Mouse (Mus musculus) heart, embryonic 13.5 days (tissue): ENCODE measurements around the gene Psmb9. TPM values are rescaled to one million over a fixed set of nuclear protein-coding genes. Genes with fewer than 3 reads are reported as not detected.

Experiments
- ATAC-seq: fragments of 200-750 bp; cut with Nextera tagmentation; 2 replicates; pipeline ENCODE4 v1.8.0; 2017; ENCODE audit warnings: moderate TSS enrichment; ENCODE audit not compliant: insufficient number of reproducible peaks, low FRiP score, low TSS enrichment; ENCODE audit errors: extremely low read depth
- H3K27ac ChIP-seq: fragments of 300-500 bp; sonication (generic); replicated peaks from 2 replicates; pipeline ENCODE4 v1.5.1; 2015; ENCODE audit warnings: moderate library complexity, mild to moderate bottlenecking, inconsistent platforms
- H3K27me3 ChIP-seq: fragments of 300-500 bp; sonication (generic); replicated peaks from 2 replicates; pipeline ENCODE4 v1.6.1; 2015; ENCODE audit warnings: mild to moderate bottlenecking, inconsistent platforms
- H3K36me3 ChIP-seq: fragments of 300-500 bp; sonication (generic); 2 replicates; pipeline ENCODE4 v1.6.1; 2015; ENCODE audit warnings: mild to moderate bottlenecking, inconsistent platforms
- H3K4me1 ChIP-seq: fragments of 300-500 bp; sonication (generic); 2 replicates; pipeline ENCODE4 v1.6.1; 2015; ENCODE audit warnings: inconsistent platforms
- H3K4me2 ChIP-seq: fragments of 300-500 bp; sonication (generic); 2 replicates; pipeline ENCODE4 v1.6.1; 2015; ENCODE audit warnings: inconsistent platforms, mild to moderate bottlenecking, moderate library complexity
- H3K4me3 ChIP-seq: fragments of 300-500 bp; sonication (generic); 2 replicates; pipeline ENCODE4 v1.5.1; 2015; ENCODE audit warnings: moderate library complexity, mild to moderate bottlenecking, inconsistent platforms
- H3K9ac ChIP-seq: fragments of 300-500 bp; sonication (generic); 2 replicates; pipeline ENCODE4 v1.6.1; 2015; ENCODE audit warnings: inconsistent platforms, mild to moderate bottlenecking, moderate library complexity
- H3K9me3 ChIP-seq: fragments of 300-500 bp; sonication (generic); 2 replicates; pipeline ENCODE4 v1.6.1; 2016; ENCODE audit warnings: inconsistent platforms
- WGBS: fragments of 180-500 bp; shearing (Covaris S2); methylation state at CpG from one replicate; pipeline ENCODE4 v1.1.7; 2015; ENCODE audit warnings: mixed read lengths; 5-methylcytosine and 5-hydroxymethylcytosine counted together
- polyA plus RNA-seq: library from polyadenylated mRNA; unstranded; fragments of >200 nt; fragmentation: Nextera tagmentation; extraction: Ambion mirVana; gene quantifications from 2 replicates; pipeline ENCODE4 v1.2.1, GENCODE M21; 2015

The Psmb9 gene
- polyA plus RNA-seq, 1 experiment from 2014 or later: 2.1 TPM

DNA sequence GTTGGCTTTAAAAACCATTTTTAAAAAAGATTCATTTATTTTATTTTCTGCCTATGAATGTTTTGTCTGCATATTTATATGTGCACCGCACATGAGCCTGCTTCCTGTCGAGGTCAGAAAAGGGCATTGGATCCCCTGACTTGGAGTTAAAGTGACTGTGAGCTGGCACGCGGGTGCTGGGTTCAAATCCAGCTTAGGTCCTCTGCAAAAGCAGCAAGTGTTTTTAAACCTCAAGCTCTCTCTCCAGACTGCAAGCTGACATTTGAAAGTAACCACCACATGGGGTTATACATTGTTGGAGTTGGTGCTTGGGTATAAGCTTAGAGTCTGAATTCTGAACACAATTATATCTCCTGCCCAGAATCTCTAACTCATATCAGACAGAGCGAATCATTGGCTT, 30.4 kb upstream of the Psmb9 start:
- Histone ChIP-seq H3K4me2 (no peak overlapping the region), H3K27me3 (peaks cover 38% of the 10 kb centered on the region), H3K4me1 (no peaks in the 10 kb centered on the region), H3K4me3 (no peak overlapping the region), H3K27ac (no peak overlapping the region), H3K9ac (no peak overlapping the region), H3K9me3 (peaks cover 5% of the 10 kb centered on the region; the same call in 1 of the 2 replicates), H3K36me3 (no peaks in the 10 kb centered on the region)
- WGBS: 81% methylated on average over 5 of the region's 5 CpGs
- no peak for ATAC-seq

GRCm38 (mm10) chr17:34217216-34217928, 29.8 kb upstream of the Psmb9 start:
- Histone ChIP-seq H3K4me2 (no peak overlapping the region), H3K36me3 (no peaks in the 10 kb centered on the region), H3K4me1 (no peaks in the 10 kb centered on the region), H3K9me3 (peaks cover 5% of the 10 kb centered on the region; the same call in 1 of the 2 replicates), H3K27ac (no peak overlapping the region), H3K9ac (no peak overlapping the region), H3K27me3 (peaks cover 44% of the 10 kb centered on the region), H3K4me3 (no peak overlapping the region)
- WGBS: 77% methylated on average over 8 of the region's 8 CpGs
- ATAC-seq: no peak

GRCm38 (mm10) chr17:34215176-34215575, 27.6 kb upstream of the Psmb9 start:
- no peak overlapping the region for H3K4me3 ChIP-seq
- 75% methylated on average over 12 of the region's 12 CpGs for WGBS
- ATAC-seq: no peak
- peaks cover 66% of the 10 kb centered on the region for H3K27me3 ChIP-seq
- peaks cover 5% of the 10 kb centered on the region; the same call in 1 of the 2 replicates for H3K9me3 ChIP-seq
- H3K27ac ChIP-seq: no peak overlapping the region
- no peaks in the 10 kb centered on the region for H3K4me1 ChIP-seq
- H3K9ac ChIP-seq: no peak overlapping the region
- no peaks in the 10 kb centered on the region for H3K36me3 ChIP-seq
- H3K4me2 ChIP-seq: no peak overlapping the region

DNA sequence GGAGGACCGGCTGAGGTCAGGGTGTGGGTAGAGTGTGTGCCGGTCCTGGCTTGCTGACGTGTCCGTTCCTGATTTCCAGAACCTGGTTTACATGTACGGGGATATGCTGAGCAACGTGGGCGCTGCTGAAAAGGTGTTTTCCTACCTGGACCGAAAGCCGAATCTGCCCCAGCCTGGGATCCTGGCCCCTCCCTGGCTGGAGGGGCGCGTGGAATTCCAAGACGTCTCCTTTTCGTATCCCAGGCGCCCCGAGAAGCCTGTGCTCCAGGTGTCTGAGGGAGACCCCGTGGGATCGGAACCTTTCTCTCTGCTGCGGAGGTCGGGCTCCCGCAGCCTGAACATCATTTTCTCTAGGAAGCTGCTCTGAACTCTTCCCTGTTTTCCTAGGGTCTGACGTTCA, 26.4 kb upstream of the Psmb9 start:
- Histone ChIP-seq H3K4me1 (no peaks in the 10 kb centered on the region), H3K9ac (no peak overlapping the region), H3K36me3 (no peaks in the 10 kb centered on the region), H3K4me3 (no peak overlapping the region), H3K27me3 (peaks cover 78% of the 10 kb centered on the region), H3K27ac (no peak overlapping the region), H3K4me2 (no peak overlapping the region), H3K9me3 (peaks cover 2% of the 10 kb centered on the region; the same call in 1 of the 2 replicates)
- WGBS: 49% methylated on average over 21 of the region's 21 CpGs
- no peak for ATAC-seq

DNA sequence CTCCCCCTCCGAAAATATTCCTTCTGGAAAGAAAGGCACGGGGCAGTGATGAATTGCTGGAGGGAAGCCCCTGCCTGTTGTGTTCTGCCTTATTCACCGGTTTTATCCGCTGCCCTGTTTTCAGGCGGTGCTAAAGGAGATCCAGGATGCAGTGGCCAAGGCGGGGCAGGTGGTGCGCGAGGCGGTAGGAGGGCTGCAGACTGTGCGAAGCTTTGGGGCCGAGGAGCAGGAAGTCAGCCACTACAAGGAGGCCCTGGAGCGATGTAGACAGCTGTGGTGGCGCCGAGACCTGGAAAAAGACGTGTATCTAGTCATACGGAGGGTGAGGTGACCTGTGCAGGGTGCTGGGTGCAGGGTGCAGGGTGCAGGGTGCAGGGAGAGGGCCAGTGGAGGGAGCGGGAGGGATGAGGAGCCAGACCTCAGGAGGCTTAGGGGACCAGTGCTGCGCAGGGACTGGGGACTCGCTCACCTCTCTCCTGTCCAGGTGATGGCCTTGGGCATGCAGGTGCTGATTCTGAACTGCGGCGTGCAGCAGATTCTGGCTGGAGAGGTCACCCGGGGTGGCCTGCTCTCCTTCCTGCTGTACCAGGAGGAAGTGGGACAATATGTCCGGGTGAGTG, 24.3 kb upstream of the Psmb9 start:
- no peak overlapping the region for H3K4me3 ChIP-seq
- no peak for ATAC-seq
- peaks cover 90% of the 10 kb centered on the region for H3K27me3 ChIP-seq
- H3K9ac ChIP-seq: no peak overlapping the region
- H3K36me3 ChIP-seq: no peaks in the 10 kb centered on the region
- no peaks in the 10 kb centered on the region for H3K9me3 ChIP-seq
- H3K4me1 ChIP-seq: no peaks in the 10 kb centered on the region
- no peak overlapping the region for H3K4me2 ChIP-seq
- 19% methylated on average over 23 of the region's 23 CpGs for WGBS
- H3K27ac ChIP-seq: no peak overlapping the region

- Histone ChIP-seq H3K27ac (no peak overlapping the region), H3K4me2 (no peak overlapping the region), H3K36me3 (no peaks in the 10 kb centered on the region), H3K9ac (no peak overlapping the region), H3K27me3 (peaks cover 94% of the 10 kb centered on the region), H3K4me1 (peaks cover under 1% of the 10 kb centered on the region; the same call in 1 of the 2 replicates), H3K4me3 (no peak overlapping the region), H3K9me3 (no peaks in the 10 kb centered on the region)
- WGBS: 55% methylated on average over 3 of the region's 3 CpGs
- no peak for ATAC-seq
These were observed 23.0 kb upstream of the Psmb9 start for GRCm38 (mm10) chr17:34210599-34210998.

DNA sequence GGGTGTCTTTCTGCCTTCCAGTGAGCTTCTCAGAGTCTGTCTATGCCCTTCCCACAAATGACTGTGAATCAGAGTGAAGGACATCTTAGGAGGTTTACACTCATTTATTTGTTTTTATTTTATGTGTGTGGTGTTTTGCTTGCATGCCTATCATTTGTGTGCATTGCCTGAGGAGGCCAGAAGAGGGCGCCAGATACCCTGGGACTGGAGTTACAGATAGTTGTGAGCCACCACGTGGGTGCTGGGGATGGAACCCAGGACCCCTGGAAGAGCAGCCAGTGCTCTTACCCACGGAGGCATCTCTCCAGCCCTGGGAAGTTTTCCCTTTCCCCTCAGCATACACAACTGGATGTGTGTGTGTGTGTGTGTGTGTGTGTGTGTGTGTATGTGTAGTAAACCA, 22.1 kb upstream of the Psmb9 start:
- Histone ChIP-seq H3K4me2 (no peak overlapping the region), H3K9ac (no peak overlapping the region), H3K36me3 (no peaks in the 10 kb centered on the region), H3K4me3 (no peak overlapping the region), H3K4me1 (peaks cover 9% of the 10 kb centered on the region), H3K27me3 (peaks cover 95% of the 10 kb centered on the region), H3K27ac (no peak overlapping the region), H3K9me3 (no peaks in the 10 kb centered on the region)
- no peak for ATAC-seq
- 33% methylated on average over 3 of the region's 3 CpGs for WGBS

- Histone ChIP-seq H3K9ac (no peak overlapping the region), H3K27me3 (peaks cover 90% of the 10 kb centered on the region), H3K36me3 (no peaks in the 10 kb centered on the region), H3K4me3 (no peak overlapping the region), H3K9me3 (no peaks in the 10 kb centered on the region), H3K4me1 (peaks cover 9% of the 10 kb centered on the region), H3K4me2 (no peak overlapping the region), H3K27ac (no peak overlapping the region)
- 19% methylated on average over 10 of the region's 10 CpGs for WGBS
- ATAC-seq: no peak
These were observed 20.9 kb upstream of the Psmb9 start for GRCm38 (mm10) chr17:34208421-34208820.

- Histone ChIP-seq H3K27ac (no peak overlapping the region), H3K4me2 (no peak overlapping the region), H3K27me3 (peaks cover 90% of the 10 kb centered on the region), H3K9ac (no peak overlapping the region), H3K36me3 (no peaks in the 10 kb centered on the region), H3K9me3 (no peaks in the 10 kb centered on the region), H3K4me3 (no peak overlapping the region), H3K4me1 (peaks cover 9% of the 10 kb centered on the region)
- 95% methylated on average over 9 of the region's 9 CpGs for WGBS
- no peak for ATAC-seq
These were observed 20.3 kb upstream of the Psmb9 start for GRCm38 (mm10) chr17:34207866-34208265.

- H3K27ac ChIP-seq: no peak overlapping the region
- H3K4me2 ChIP-seq: no peak overlapping the region
- 56% methylated on average over 3 of the region's 3 CpGs for WGBS
- peaks cover 89% of the 10 kb centered on the region for H3K27me3 ChIP-seq
- H3K9me3 ChIP-seq: no peaks in the 10 kb centered on the region
- no peaks in the 10 kb centered on the region for H3K36me3 ChIP-seq
- no peak overlapping the region for H3K9ac ChIP-seq
- H3K4me1 ChIP-seq: peaks cover 9% of the 10 kb centered on the region
- no peak for ATAC-seq
- H3K4me3 ChIP-seq: no peak overlapping the region
These were observed 19.9 kb upstream of the Psmb9 start for GRCm38 (mm10) chr17:34207456-34207855.

DNA sequence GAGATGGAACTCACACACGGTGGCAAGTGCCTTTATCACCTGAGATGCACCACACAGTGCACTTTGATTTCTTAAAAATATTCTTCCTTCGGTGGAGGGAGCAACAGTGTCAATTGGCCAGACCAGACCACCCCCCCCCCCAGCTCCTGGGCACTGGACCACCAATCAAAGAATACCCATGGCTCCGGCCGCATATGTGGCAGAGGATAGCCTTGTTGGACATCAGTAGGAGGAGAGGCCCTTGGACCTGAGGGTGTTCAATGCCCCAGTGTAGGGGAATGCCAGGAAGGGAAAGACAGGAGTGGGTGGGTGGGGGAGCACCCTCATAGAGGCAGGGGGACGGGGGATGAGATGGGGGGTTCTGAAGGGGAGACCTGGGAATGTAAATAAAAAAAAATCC, 19.2 kb upstream of the Psmb9 start:
- H3K4me1 ChIP-seq: peaks cover 9% of the 10 kb centered on the region
- ATAC-seq: no peak
- H3K4me3 ChIP-seq: no peak overlapping the region
- no peak overlapping the region for H3K4me2 ChIP-seq
- 81% methylated on average over 5 of the region's 5 CpGs for WGBS
- H3K9me3 ChIP-seq: no peaks in the 10 kb centered on the region
- H3K27me3 ChIP-seq: peaks cover 83% of the 10 kb centered on the region
- H3K36me3 ChIP-seq: no peaks in the 10 kb centered on the region
- no peak overlapping the region for H3K27ac ChIP-seq
- no peak overlapping the region for H3K9ac ChIP-seq

DNA sequence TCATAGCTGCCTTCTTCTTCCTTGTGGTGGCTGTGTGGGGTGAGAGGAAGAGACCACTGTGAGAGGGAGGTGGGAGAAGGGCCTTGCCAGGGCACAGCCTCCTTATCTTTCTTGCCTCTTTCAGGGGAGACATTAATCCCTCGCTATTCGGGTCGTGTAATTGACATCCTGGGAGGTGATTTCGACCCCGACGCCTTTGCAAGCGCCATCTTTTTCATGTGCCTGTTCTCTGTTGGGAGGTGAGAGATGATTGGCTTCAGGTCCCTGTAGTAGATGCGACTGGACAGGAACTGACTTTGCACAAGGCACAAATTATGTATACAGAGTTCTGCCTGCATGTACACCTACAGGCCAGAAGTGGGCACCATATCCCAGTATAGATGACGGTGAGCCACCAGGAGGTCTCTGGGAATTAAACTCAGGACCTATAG, 18.2 kb upstream of the Psmb9 start:
- peak overlapping the region; percentile 99 for H3K4me2 ChIP-seq
- H3K4me3 ChIP-seq: peak overlapping the region; percentile 86
- ATAC-seq: no peak
- H3K27me3 ChIP-seq: peaks cover 83% of the 10 kb centered on the region
- WGBS: 12% methylated on average over 9 of the region's 9 CpGs
- H3K36me3 ChIP-seq: no peaks in the 10 kb centered on the region
- no peak overlapping the region for H3K27ac ChIP-seq
- H3K4me1 ChIP-seq: peaks cover 9% of the 10 kb centered on the region
- 0 out of 2 replicates have a peak overlapping the region, but pooled peaks have one; percentile 87 for H3K9ac ChIP-seq
- no peaks in the 10 kb centered on the region for H3K9me3 ChIP-seq
